Comparison of ENCODE assay signal across 8 mouse cellular contexts in genomic region chr11:70218741-70219470, GRCm38 (mm10). TPM values are rescaled to one million over a fixed set of nuclear protein-coding genes. Genes with fewer than 3 reads are reported as not detected.
DNase-seq lines count a peak whose midpoint lies in the region; ATAC-seq lines count a peak whose summit lies in the region.

No protein-coding gene starts in this region.

- 0 out of 2 replicates have a peak overlapping the region, but pooled peaks have one; percentile 16 for H3K27ac ChIP-seq in hindbrain, embryonic 10.5 days
- no peak overlapping the region for H3K27ac ChIP-seq in hindbrain, embryonic 11.5 days (ENCODE audit: low read depth, low read length)
- no peak overlapping the region for H3K27ac ChIP-seq in embryonic facial prominence, embryonic 15.5 days (replicated peaks)
- H3K27ac ChIP-seq in intestine, embryonic 14.5 days (ENCODE audit: low read depth): no peak overlapping the region
- no peak overlapping the region for H3K27ac ChIP-seq in midbrain, embryonic 13.5 days

- no peaks in the 10 kb centered on the region for H3K9me3 ChIP-seq in hindbrain, embryonic 10.5 days
- H3K9me3 ChIP-seq in hindbrain, embryonic 11.5 days (ENCODE audit: control insufficient read depth, low read length): no peaks in the 10 kb centered on the region
- no peaks in the 10 kb centered on the region for H3K9me3 ChIP-seq in embryonic facial prominence, embryonic 15.5 days (replicated peaks)
- no peaks in the 10 kb centered on the region for H3K9me3 ChIP-seq in intestine, embryonic 14.5 days (ENCODE audit: control insufficient read depth, low read length)
- H3K9me3 ChIP-seq in midbrain, embryonic 13.5 days: no peaks in the 10 kb centered on the region

- peak overlapping the region; percentile 73 for H3K4me3 ChIP-seq in hindbrain, embryonic 10.5 days
- H3K4me3 ChIP-seq in hindbrain, embryonic 11.5 days (ENCODE audit: low read depth, low read length): no peak overlapping the region
- peak overlapping the region; percentile 51 for H3K4me3 ChIP-seq in embryonic facial prominence, embryonic 15.5 days (replicated peaks)
- H3K4me3 ChIP-seq in intestine, embryonic 14.5 days (ENCODE audit: low read depth, low read length): no peak overlapping the region
- H3K4me3 ChIP-seq in midbrain, embryonic 13.5 days (replicated peaks): peak overlapping the region; percentile 52

- WGBS in hindbrain, embryonic 10.5 days: 88% methylated on average over 15 of the region's 15 CpGs
- WGBS in hindbrain, embryonic 11.5 days: 87% methylated on average over 15 of the region's 15 CpGs
- 87% methylated on average over 15 of the region's 15 CpGs for WGBS in embryonic facial prominence, embryonic 15.5 days
- 89% methylated on average over 15 of the region's 15 CpGs for WGBS in intestine, embryonic 14.5 days
- WGBS in midbrain, embryonic 13.5 days: 88% methylated on average over 15 of the region's 15 CpGs

- H3K9ac ChIP-seq in hindbrain, embryonic 11.5 days (ENCODE audit: low read depth, low read length): no peak overlapping the region
- no peak overlapping the region for H3K9ac ChIP-seq in embryonic facial prominence, embryonic 15.5 days
- H3K9ac ChIP-seq in intestine, embryonic 14.5 days (ENCODE audit: low read length): no peak overlapping the region
- H3K9ac ChIP-seq in midbrain, embryonic 13.5 days (replicated peaks): peak overlapping the region; percentile 2; the same call in 1 of the 2 replicates

- no peak for DNase-seq in hindbrain, embryonic 10.5 days (ENCODE audit: low spot score)
- no peak for DNase-seq in hindbrain, embryonic 11.5 days (ENCODE audit: low spot score)
- no peak for DNase-seq in intestine, embryonic 14.5 days (ENCODE audit: low spot score)
- DNase-seq in ovary, postnatal 10 days (ENCODE audit: low spot score): no peak
- no peak for DNase-seq in spleen, postnatal 36 days (ENCODE audit: low spot score in 2 of 2)
- no peak for DNase-seq in thymus, postnatal 0 days (ENCODE audit: low spot score)

- peaks cover 62% of the 10 kb centered on the region for H3K4me1 ChIP-seq in hindbrain, embryonic 10.5 days (replicated peaks)
- H3K4me1 ChIP-seq in hindbrain, embryonic 11.5 days (replicated peaks; ENCODE audit: control insufficient read depth, insufficient read depth, low read length): peaks cover 11% of the 10 kb centered on the region; the same call in 1 of the 2 replicates
- H3K4me1 ChIP-seq in embryonic facial prominence, embryonic 15.5 days: peaks cover 44% of the 10 kb centered on the region
- H3K4me1 ChIP-seq in intestine, embryonic 14.5 days (replicated peaks; ENCODE audit: control insufficient read depth, insufficient read depth, low read length): peaks cover 13% of the 10 kb centered on the region
- H3K4me1 ChIP-seq in midbrain, embryonic 13.5 days (replicated peaks): peaks cover 52% of the 10 kb centered on the region

- ATAC-seq in hindbrain, embryonic 11.5 days (ENCODE audit: low FRiP score): no peak
- no peak for ATAC-seq in embryonic facial prominence, embryonic 15.5 days (ENCODE audit: insufficient number of reproducible peaks, low FRiP score, low TSS enrichment, low read depth)
- no peak for ATAC-seq in intestine, embryonic 14.5 days (replicated peaks; ENCODE audit: low FRiP score, low TSS enrichment, low read depth)
- no peak for ATAC-seq in midbrain, embryonic 13.5 days

- peaks cover 67% of the 10 kb centered on the region for H3K27me3 ChIP-seq in hindbrain, embryonic 10.5 days (ENCODE audit: insufficient read depth, poor library complexity, severe bottlenecking)
- peaks cover 30% of the 10 kb centered on the region for H3K27me3 ChIP-seq in hindbrain, embryonic 11.5 days (ENCODE audit: control insufficient read depth, insufficient read depth, low read length)
- H3K27me3 ChIP-seq in embryonic facial prominence, embryonic 15.5 days: peaks cover 39% of the 10 kb centered on the region
- peaks cover 31% of the 10 kb centered on the region for H3K27me3 ChIP-seq in intestine, embryonic 14.5 days (replicated peaks; ENCODE audit: control insufficient read depth, insufficient read depth, low read length)
- peaks cover 43% of the 10 kb centered on the region for H3K27me3 ChIP-seq in midbrain, embryonic 13.5 days

- H3K4me2 ChIP-seq in hindbrain, embryonic 11.5 days (replicated peaks; ENCODE audit: low read depth, low read length): no peak overlapping the region; the same call in 1 of the 2 replicates
- peak overlapping the region; percentile 76 for H3K4me2 ChIP-seq in embryonic facial prominence, embryonic 15.5 days (replicated peaks)
- peak overlapping the region; percentile 96 for H3K4me2 ChIP-seq in intestine, embryonic 14.5 days (ENCODE audit: low read length)
- H3K4me2 ChIP-seq in midbrain, embryonic 13.5 days (replicated peaks): peak overlapping the region; percentile 90

- peaks cover 22% of the 10 kb centered on the region for H3K36me3 ChIP-seq in hindbrain, embryonic 10.5 days
- H3K36me3 ChIP-seq in hindbrain, embryonic 11.5 days (ENCODE audit: control insufficient read depth, insufficient read depth, low read length): no peaks in the 10 kb centered on the region
- H3K36me3 ChIP-seq in embryonic facial prominence, embryonic 15.5 days: 0 out of 2 replicates have a peak, but pooled peaks cover 8% of the 10 kb centered on the region
- H3K36me3 ChIP-seq in intestine, embryonic 14.5 days (ENCODE audit: control insufficient read depth, insufficient read depth, low read length): peaks cover 13% of the 10 kb centered on the region; the same call in 1 of the 2 replicates
- peaks cover 17% of the 10 kb centered on the region for H3K36me3 ChIP-seq in midbrain, embryonic 13.5 days

RNA-seq across cellular contexts. Expression of gene Slc16a13, which starts 2.0 kb away (rescaled TPM):
- 15.7 and 18.0 TPM in 2 replicates for polyA plus RNA-seq in hindbrain, embryonic 10.5 days (2016; fragmentation: Nextera tagmentation; extraction: Ambion mirVana)
- 10.9 and 14.3 TPM in 2 replicates for polyA plus RNA-seq in hindbrain, embryonic 11.5 days (2014; fragmentation: Nextera tagmentation; extraction: Ambion mirVana)
- 10.3 and 13.2 TPM in 2 replicates for polyA plus RNA-seq in embryonic facial prominence, embryonic 15.5 days (2015; fragmentation: Nextera tagmentation; extraction: Ambion mirVana)
- polyA plus RNA-seq in intestine, embryonic 14.5 days (2014; fragmentation: Nextera tagmentation; extraction: Ambion mirVana): 13.6 and 14.1 TPM in 2 replicates
- polyA plus RNA-seq in midbrain, embryonic 13.5 days (2015; fragmentation: Nextera tagmentation; extraction: Ambion mirVana): 17.7 and 18.7 TPM in 2 replicates
- 2.3 and 2.4 TPM in 2 replicates for polyA plus RNA-seq in thymus, postnatal 0 days (2015; fragmentation: Nextera tagmentation; extraction: Ambion mirVana)

RNA-seq across cellular contexts. Expression of gene Slc16a11, which starts 6.4 kb away (rescaled TPM):
- polyA plus RNA-seq in hindbrain, embryonic 10.5 days (2016; fragmentation: Nextera tagmentation; extraction: Ambion mirVana): 0.93 and 1.5 TPM in 2 replicates
- polyA plus RNA-seq in hindbrain, embryonic 11.5 days (2014; fragmentation: Nextera tagmentation; extraction: Ambion mirVana): 0.40 and 0.51 TPM in 2 replicates
- 6.9 and 11.2 TPM in 2 replicates for polyA plus RNA-seq in embryonic facial prominence, embryonic 15.5 days (2015; fragmentation: Nextera tagmentation; extraction: Ambion mirVana)
- polyA plus RNA-seq in intestine, embryonic 14.5 days (2014; fragmentation: Nextera tagmentation; extraction: Ambion mirVana): 1.2 and 1.7 TPM in 2 replicates
- polyA plus RNA-seq in midbrain, embryonic 13.5 days (2015; fragmentation: Nextera tagmentation; extraction: Ambion mirVana): 1.9 and 2.4 TPM in 2 replicates
- polyA plus RNA-seq in thymus, postnatal 0 days (2015; fragmentation: Nextera tagmentation; extraction: Ambion mirVana): 1.2 and 1.9 TPM in 2 replicates

RNA-seq across cellular contexts. Expression of gene Bcl6b, which starts 10.7 kb away (rescaled TPM):
- polyA plus RNA-seq in hindbrain, embryonic 10.5 days (2016; fragmentation: Nextera tagmentation; extraction: Ambion mirVana): 5.5 and 5.6 TPM in 2 replicates
- polyA plus RNA-seq in hindbrain, embryonic 11.5 days (2014; fragmentation: Nextera tagmentation; extraction: Ambion mirVana): 5.0 and 5.9 TPM in 2 replicates
- polyA plus RNA-seq in embryonic facial prominence, embryonic 15.5 days (2015; fragmentation: Nextera tagmentation; extraction: Ambion mirVana): 11.9 and 12.4 TPM in 2 replicates
- polyA plus RNA-seq in intestine, embryonic 14.5 days (2014; fragmentation: Nextera tagmentation; extraction: Ambion mirVana): 11.7 and 12.2 TPM in 2 replicates
- polyA plus RNA-seq in midbrain, embryonic 13.5 days (2015; fragmentation: Nextera tagmentation; extraction: Ambion mirVana): 3.9 and 4.3 TPM in 2 replicates
- polyA plus RNA-seq in thymus, postnatal 0 days (2015; fragmentation: Nextera tagmentation; extraction: Ambion mirVana): 1.9 and 2.2 TPM in 2 replicates

RNA-seq across cellular contexts. Expression of gene 0610010K14Rik, which starts 18.8 kb away (rescaled TPM):
- 240 and 261 TPM in 2 replicates for polyA plus RNA-seq in hindbrain, embryonic 10.5 days (2016; fragmentation: Nextera tagmentation; extraction: Ambion mirVana)
- 229 and 230 TPM in 2 replicates for polyA plus RNA-seq in hindbrain, embryonic 11.5 days (2014; fragmentation: Nextera tagmentation; extraction: Ambion mirVana)
- 157 and 177 TPM in 2 replicates for polyA plus RNA-seq in embryonic facial prominence, embryonic 15.5 days (2015; fragmentation: Nextera tagmentation; extraction: Ambion mirVana)
- 159 and 164 TPM in 2 replicates for polyA plus RNA-seq in intestine, embryonic 14.5 days (2014; fragmentation: Nextera tagmentation; extraction: Ambion mirVana)
- polyA plus RNA-seq in midbrain, embryonic 13.5 days (2015; fragmentation: Nextera tagmentation; extraction: Ambion mirVana): 193 and 201 TPM in 2 replicates
- 174 and 191 TPM in 2 replicates for polyA plus RNA-seq in thymus, postnatal 0 days (2015; fragmentation: Nextera tagmentation; extraction: Ambion mirVana)

RNA-seq across cellular contexts. Expression of gene Gm21988, which starts 20.7 kb away (rescaled TPM):
- polyA plus RNA-seq in hindbrain, embryonic 10.5 days (2016; fragmentation: Nextera tagmentation; extraction: Ambion mirVana): 10.0 and 14.5 TPM in 2 replicates
- 10.2 and 11.6 TPM in 2 replicates for polyA plus RNA-seq in hindbrain, embryonic 11.5 days (2014; fragmentation: Nextera tagmentation; extraction: Ambion mirVana)
- polyA plus RNA-seq in embryonic facial prominence, embryonic 15.5 days (2015; fragmentation: Nextera tagmentation; extraction: Ambion mirVana): 9.5 and 12.0 TPM in 2 replicates
- 9.0 and 9.5 TPM in 2 replicates for polyA plus RNA-seq in intestine, embryonic 14.5 days (2014; fragmentation: Nextera tagmentation; extraction: Ambion mirVana)
- 15.0 and 15.8 TPM in 2 replicates for polyA plus RNA-seq in midbrain, embryonic 13.5 days (2015; fragmentation: Nextera tagmentation; extraction: Ambion mirVana)
- polyA plus RNA-seq in thymus, postnatal 0 days (2015; fragmentation: Nextera tagmentation; extraction: Ambion mirVana): 13.0 and 13.9 TPM in 2 replicates

Comparison
In these comparisons a context has a peak if more than half of its experiments do, and no peak if none do; other contexts are left out.
1. H3K4me3 ChIP-seq: peak in hindbrain, embryonic 10.5 days (single experiment), embryonic facial prominence, embryonic 15.5 days (single experiment) and midbrain, embryonic 13.5 days (single experiment); none in hindbrain, embryonic 11.5 days (single experiment) and intestine, embryonic 14.5 days (single experiment).